Mouse (Mus musculus) midbrain, embryonic 12.5 days (tissue): ENCODE results near the gene Wiz. TPM values are rescaled to one million over a fixed set of nuclear protein-coding genes. Genes with fewer than 3 reads are reported as not detected.
A peak's percentile ranks its signal among the peaks of the same experiment; 100 is the strongest.

ENCODE experiments used
- ATAC-seq: fragments of 200-750 bp; cut with Nextera tagmentation; 2 replicates; pipeline ENCODE4 v1.8.0; 2017; ENCODE audit warnings: low read depth, moderate TSS enrichment, moderate library complexity; ENCODE audit not compliant: low FRiP score
- H3K27ac ChIP-seq: fragments of 300-500 bp; sonication (generic); replicated peaks from 2 replicates; pipeline ENCODE4 v1.5.1; 2016; ENCODE audit warnings: mild to moderate bottlenecking
- H3K27me3 ChIP-seq: fragments of 300-500 bp; sonication (generic); 2 replicates; pipeline ENCODE4 v1.6.1; 2016; ENCODE audit warnings: mild to moderate bottlenecking
- H3K36me3 ChIP-seq: fragments of 300-500 bp; sonication (generic); 2 replicates; pipeline ENCODE4 v1.6.1; 2016
- H3K4me1 ChIP-seq: fragments of 300-500 bp; sonication (generic); 2 replicates; pipeline ENCODE4 v1.6.1; 2016
- H3K4me2 ChIP-seq: fragments of 300-500 bp; sonication (generic); replicated peaks from 2 replicates; pipeline ENCODE4 v1.6.1; 2016; ENCODE audit warnings: mild to moderate bottlenecking, moderate library complexity
- H3K4me3 ChIP-seq: fragments of 300-500 bp; sonication (generic); 2 replicates; pipeline ENCODE4 v1.5.1; 2016; ENCODE audit warnings: mild to moderate bottlenecking
- H3K9ac ChIP-seq: fragments of 300-500 bp; sonication (generic); replicated peaks from 2 replicates; pipeline ENCODE4 v1.6.1; 2016; ENCODE audit warnings: mild to moderate bottlenecking, moderate library complexity
- H3K9me3 ChIP-seq: fragments of 300-500 bp; sonication (generic); 2 replicates; pipeline ENCODE4 v1.6.1; 2016; ENCODE audit warnings: mild to moderate bottlenecking
- WGBS: fragments of 180-500 bp; shearing (Covaris S2); methylation state at CpG from one replicate; pipeline ENCODE4 v1.1.7; 2016; 5-methylcytosine and 5-hydroxymethylcytosine counted together
- polyA plus RNA-seq: library from polyadenylated mRNA; unstranded; fragments of >200 nt; fragmentation: Nextera tagmentation; extraction: Ambion mirVana; gene quantifications from 2 replicates; pipeline ENCODE4 v1.2.1, GENCODE M21; 2016

Gene Wiz
- 47.2 and 50.2 TPM in 2 replicates for polyA plus RNA-seq

GRCm38 (mm10) chr17:32389101-32389659 is at the start of gene Wiz:
Gene Wiz (minus strand): TSS chr17:32389439.
- under 1% methylated on average over 17 of the region's 44 CpGs for WGBS
- ATAC-seq, result peak; percentile 87
- Histone ChIP-seq H3K4me3 (peak within 1 kb of the TSS; percentile 73), H3K27me3 (peaks cover 35% of the 10 kb centered on the region), H3K9me3 (no peaks in the 10 kb centered on the region), H3K9ac (peak within 1 kb of the TSS; percentile 74), H3K4me1 (peaks cover 8% of the 10 kb centered on the region), H3K27ac (peak within 1 kb of the TSS; percentile 72), H3K4me2 (peak within 1 kb of the TSS; percentile 92), H3K36me3 (peaks cover 13% of the 10 kb centered on the region)

GRCm38 (mm10) chr17:32437106-32437505 is 47.9 kb upstream of the Wiz start:
- Histone ChIP-seq H3K4me2 (no peak overlapping the region), H3K4me3 (no peak overlapping the region), H3K4me1 (no peaks in the 10 kb centered on the region), H3K27ac (no peak overlapping the region), H3K36me3 (no peaks in the 10 kb centered on the region), H3K27me3 (peaks cover 5% of the 10 kb centered on the region; the same call in 1 of the 2 replicates), H3K9ac (no peak overlapping the region), H3K9me3 (no peaks in the 10 kb centered on the region)
- ATAC-seq, result no peak
- 89% methylated on average over 4 of the region's 4 CpGs for WGBS

- whole genome bisulfite sequencing, result 75% methylated on average over 5 of the region's 5 CpGs
- no peak for ATAC-seq
- H3K9me3 ChIP-seq, result no peaks in the 10 kb centered on the region
- H3K4me2 ChIP-seq, result no peak overlapping the region
- no peak overlapping the region for H3K27ac ChIP-seq
- H3K36me3 ChIP-seq, result no peaks in the 10 kb centered on the region
- no peaks in the 10 kb centered on the region for H3K4me1 ChIP-seq
- H3K9ac ChIP-seq, result no peak overlapping the region
- H3K27me3 ChIP-seq, result no peaks in the 10 kb centered on the region
- no peak overlapping the region for H3K4me3 ChIP-seq
Observed at GRCm38 (mm10) chr17:32435151-32435550, 45.9 kb upstream of the Wiz start.

- Histone ChIP-seq H3K36me3 (no peaks in the 10 kb centered on the region), H3K9ac (no peak overlapping the region), H3K4me1 (no peaks in the 10 kb centered on the region), H3K27ac (no peak overlapping the region), H3K27me3 (no peaks in the 10 kb centered on the region), H3K9me3 (no peaks in the 10 kb centered on the region), H3K4me2 (no peak overlapping the region), H3K4me3 (no peak overlapping the region)
- ATAC-seq, result no peak
- WGBS, result 73% methylated on average over 4 of the region's 4 CpGs
Observed at GRCm38 (mm10) chr17:32434324-32434723, 45.1 kb upstream of the Wiz start.

GRCm38 (mm10) chr17:32431972-32432371 is 42.7 kb upstream of the Wiz start:
- no peaks in the 10 kb centered on the region for H3K36me3 ChIP-seq
- 62% methylated on average over 3 of the region's 3 CpGs for WGBS
- H3K4me2 ChIP-seq, result no peak overlapping the region
- H3K9me3 ChIP-seq, result no peaks in the 10 kb centered on the region
- H3K9ac ChIP-seq, result no peak overlapping the region
- no peak overlapping the region for H3K27ac ChIP-seq
- no peak for ATAC-seq
- no peaks in the 10 kb centered on the region for H3K4me1 ChIP-seq
- no peak overlapping the region for H3K4me3 ChIP-seq
- 0 out of 2 replicates have a peak, but pooled peaks cover 2% of the 10 kb centered on the region for H3K27me3 ChIP-seq

- 0 out of 2 replicates have a peak, but pooled peaks cover 5% of the 10 kb centered on the region for H3K27me3 ChIP-seq
- ATAC-seq, result no peak
- H3K27ac ChIP-seq, result no peak overlapping the region
- no peak overlapping the region for H3K9ac ChIP-seq
- no peaks in the 10 kb centered on the region for H3K36me3 ChIP-seq
- H3K4me2 ChIP-seq, result no peak overlapping the region
- no peak overlapping the region for H3K4me3 ChIP-seq
- no peaks in the 10 kb centered on the region for H3K9me3 ChIP-seq
- H3K4me1 ChIP-seq, result no peaks in the 10 kb centered on the region
Observed at GRCm38 (mm10) chr17:32426610-32427009, 37.4 kb upstream of the Wiz start.

GRCm38 (mm10) chr17:32424034-32424433 is 34.8 kb upstream of the Wiz start, which contains the start of gene Pglyrp2:
Gene Pglyrp2 (minus strand): TSS chr17:32424167.
- no peak for ATAC-seq
- Histone ChIP-seq H3K4me1 (no peaks in the 10 kb centered on the region), H3K4me2 (no peak within 1 kb of the TSS), H3K27ac (no peak within 1 kb of the TSS), H3K36me3 (no peaks in the 10 kb centered on the region), H3K4me3 (no peak within 1 kb of the TSS), H3K9ac (no peak within 1 kb of the TSS), H3K9me3 (no peaks in the 10 kb centered on the region), H3K27me3 (0 out of 2 replicates have a peak, but pooled peaks cover 5% of the 10 kb centered on the region)
- WGBS, result 86% methylated on average over 2 of the region's 2 CpGs

GRCm38 (mm10) chr17:32420781-32421180 is 31.5 kb upstream of the Wiz start:
- H3K27ac ChIP-seq, result no peak overlapping the region
- no peak for ATAC-seq
- no peaks in the 10 kb centered on the region for H3K36me3 ChIP-seq
- no peak overlapping the region for H3K4me3 ChIP-seq
- H3K9me3 ChIP-seq, result no peaks in the 10 kb centered on the region
- peaks cover 11% of the 10 kb centered on the region for H3K27me3 ChIP-seq
- WGBS, result 78% methylated on average over 8 of the region's 8 CpGs
- no peak overlapping the region for H3K4me2 ChIP-seq
- no peaks in the 10 kb centered on the region for H3K4me1 ChIP-seq
- H3K9ac ChIP-seq, result no peak overlapping the region

GRCm38 (mm10) chr17:32419989-32420388 is 30.8 kb upstream of the Wiz start:
- ATAC-seq, result no peak
- H3K27me3 ChIP-seq, result peaks cover 19% of the 10 kb centered on the region
- H3K9me3 ChIP-seq, result no peaks in the 10 kb centered on the region
- H3K4me3 ChIP-seq, result no peak overlapping the region
- 83% methylated on average over 2 of the region's 2 CpGs for WGBS
- H3K4me1 ChIP-seq, result no peaks in the 10 kb centered on the region
- no peaks in the 10 kb centered on the region for H3K36me3 ChIP-seq
- H3K4me2 ChIP-seq, result no peak overlapping the region
- no peak overlapping the region for H3K27ac ChIP-seq
- no peak overlapping the region for H3K9ac ChIP-seq

- Histone ChIP-seq H3K9ac (no peak overlapping the region), H3K27ac (no peak overlapping the region), H3K27me3 (peaks cover 20% of the 10 kb centered on the region), H3K9me3 (no peaks in the 10 kb centered on the region), H3K4me1 (no peaks in the 10 kb centered on the region), H3K4me3 (no peak overlapping the region), H3K36me3 (no peaks in the 10 kb centered on the region), H3K4me2 (no peak overlapping the region)
- no peak for ATAC-seq
- WGBS, result 93% methylated on average over 14 of the region's 14 CpGs
Observed at GRCm38 (mm10) chr17:32416771-32417170, 27.5 kb upstream of the Wiz start.

GRCm38 (mm10) chr17:32415417-32416020 is 26.3 kb upstream of the Wiz start:
- Histone ChIP-seq H3K9ac (no peak overlapping the region), H3K27me3 (peaks cover 20% of the 10 kb centered on the region), H3K9me3 (no peaks in the 10 kb centered on the region), H3K36me3 (no peaks in the 10 kb centered on the region), H3K4me1 (no peaks in the 10 kb centered on the region), H3K27ac (no peak overlapping the region), H3K4me2 (no peak overlapping the region), H3K4me3 (no peak overlapping the region)
- WGBS, result 44% methylated on average over 24 of the region's 24 CpGs
- ATAC-seq, result no peak

- Histone ChIP-seq H3K9me3 (no peaks in the 10 kb centered on the region), H3K27ac (no peak overlapping the region), H3K36me3 (no peaks in the 10 kb centered on the region), H3K4me3 (no peak overlapping the region), H3K4me1 (no peaks in the 10 kb centered on the region), H3K27me3 (peaks cover 20% of the 10 kb centered on the region), H3K9ac (no peak overlapping the region), H3K4me2 (no peak overlapping the region)
- no peak for ATAC-seq
- WGBS, result 89% methylated on average over 6 of the region's 6 CpGs
Observed at GRCm38 (mm10) chr17:32411898-32412297, 22.7 kb upstream of the Wiz start.
